Mouse (Mus musculus) brain, embryonic 18.5 days (tissue): ENCODE data around the gene Gm17018.
"Not testable (repeated sequence)": the region's sequence is repeated elsewhere in the genome, so short reads cannot be mapped to it uniquely, and the experiment has no call there.

Experiments used
- DNase-seq: peaks from one replicate; pipeline ENCODE4 v3.0.0-alpha.2; 2012; ENCODE audit warnings: low read depth, low spot score

Gene Gm17018

GRCm38 (mm10) chr19:45560153-45560890 is at the start of gene Gm17018, which contains the start of gene Poll:
Gm17018 (plus strand) TSS chr19:45560615.
Poll (minus strand) TSS chr19:45560531.
- peak; percentile 69 for DNase-seq

DNA sequence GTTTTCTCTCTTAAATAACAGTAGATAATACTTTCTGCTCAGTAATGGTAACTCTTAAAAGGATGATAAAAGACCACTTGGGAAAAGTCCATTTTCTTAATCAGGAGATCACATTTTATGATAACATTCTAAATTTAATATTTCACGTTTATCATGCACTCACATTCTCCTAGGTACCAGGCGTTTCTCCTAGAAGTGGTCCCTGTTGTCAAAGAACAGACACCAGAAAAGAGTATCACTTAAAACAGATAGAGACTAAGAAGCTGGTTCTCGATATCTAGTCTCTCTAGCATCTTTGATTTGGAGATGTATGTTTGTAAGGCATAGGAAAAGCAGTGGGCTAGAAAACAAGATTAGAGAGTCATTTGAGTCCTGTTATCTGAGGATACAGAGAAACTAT is 49.7 kb upstream of the Gm17018 start:
- DNase-seq, result no peak

DNA sequence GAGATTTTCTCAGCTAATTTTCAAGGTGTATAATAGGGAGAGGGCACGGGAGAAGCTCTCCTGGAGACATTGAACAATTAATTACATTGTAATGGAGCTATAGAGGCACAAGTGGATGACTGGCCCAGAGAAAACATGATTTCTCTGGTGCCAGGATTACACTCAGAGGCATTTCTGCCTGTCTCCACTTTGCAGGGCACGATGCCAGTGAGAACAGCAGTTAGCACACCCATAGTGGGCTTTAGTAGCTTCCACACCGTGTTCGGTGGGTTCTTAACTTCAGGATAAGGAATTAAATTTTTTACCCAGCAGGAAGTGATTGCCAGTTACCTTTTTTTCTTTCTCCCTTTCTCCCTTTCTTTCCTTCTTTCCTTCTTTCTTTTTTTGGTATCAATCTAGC is 49.0 kb upstream of the Gm17018 start:
- no peak for DNase-seq

DNA sequence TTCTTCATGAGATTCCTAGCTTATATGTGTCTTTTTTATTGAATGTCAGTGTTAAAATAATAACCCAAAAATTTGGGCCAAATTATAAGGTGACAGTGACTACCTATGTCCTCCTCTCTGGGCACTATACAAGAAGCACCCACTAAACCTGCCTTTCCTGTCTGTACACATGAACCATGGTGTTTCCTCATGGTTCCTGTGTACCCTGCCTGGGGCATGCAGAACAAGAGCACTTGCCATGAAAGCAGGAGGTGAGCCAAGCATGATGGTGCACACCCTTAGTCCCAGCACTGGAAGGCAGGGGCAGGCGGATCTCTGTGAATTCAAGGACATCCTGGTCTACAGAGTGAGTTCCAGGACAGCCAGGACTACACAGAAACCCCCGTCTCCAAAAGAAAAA is 45.1 kb upstream of the Gm17018 start:
- DNase-seq, result no peak

DNA sequence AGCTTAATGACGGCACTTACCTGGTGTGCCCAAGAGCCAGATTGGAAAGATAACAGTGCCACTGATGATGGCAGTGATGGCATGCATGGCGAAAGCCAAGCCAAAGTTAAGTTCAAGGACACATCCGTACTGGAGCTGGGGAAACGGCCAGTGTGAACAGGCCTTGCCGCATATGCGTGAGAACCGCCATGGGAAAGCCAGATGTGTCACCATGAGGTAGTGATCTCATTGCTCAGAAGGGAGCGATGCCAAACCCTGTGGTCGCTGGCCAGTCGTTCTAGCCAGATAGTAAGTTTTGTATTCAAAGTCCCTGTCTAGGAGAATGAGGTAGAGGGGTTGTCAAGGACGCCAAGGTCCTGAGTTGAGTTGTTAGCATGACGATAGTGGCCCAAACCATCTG is 44.2 kb upstream of the Gm17018 start:
- no peak for DNase-seq

- no peak for DNase-seq
Observed at GRCm38 (mm10) chr19:45527382-45527781, 33.0 kb upstream of the Gm17018 start.

- DNase-seq, result no peak
Observed at GRCm38 (mm10) chr19:45527931-45528534, 32.4 kb upstream of the Gm17018 start.

DNA sequence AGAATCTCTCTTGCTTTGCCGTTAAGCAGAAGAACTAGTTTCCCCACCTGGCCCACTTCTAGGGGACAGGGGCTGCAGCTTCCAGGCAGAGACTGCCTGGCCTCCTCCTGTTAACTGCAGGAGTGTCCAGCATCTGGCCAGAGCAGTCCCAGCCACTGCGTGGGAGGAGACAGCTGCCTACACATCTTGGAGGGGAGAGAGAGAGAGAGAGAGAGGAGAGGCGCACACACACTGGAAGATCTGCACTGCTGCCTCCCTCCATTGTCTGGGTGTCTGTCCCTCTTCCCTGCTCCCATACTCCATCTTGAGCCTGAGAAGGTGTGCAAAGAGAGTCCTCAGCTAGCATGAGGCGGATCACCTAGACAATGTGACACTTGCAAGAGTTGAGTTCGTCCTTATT is 31.1 kb upstream of the Gm17018 start:
- no peak for DNase-seq

GRCm38 (mm10) chr19:45530200-45530995 is 30.0 kb upstream of the Gm17018 start:
- no peak for DNase-seq

DNA sequence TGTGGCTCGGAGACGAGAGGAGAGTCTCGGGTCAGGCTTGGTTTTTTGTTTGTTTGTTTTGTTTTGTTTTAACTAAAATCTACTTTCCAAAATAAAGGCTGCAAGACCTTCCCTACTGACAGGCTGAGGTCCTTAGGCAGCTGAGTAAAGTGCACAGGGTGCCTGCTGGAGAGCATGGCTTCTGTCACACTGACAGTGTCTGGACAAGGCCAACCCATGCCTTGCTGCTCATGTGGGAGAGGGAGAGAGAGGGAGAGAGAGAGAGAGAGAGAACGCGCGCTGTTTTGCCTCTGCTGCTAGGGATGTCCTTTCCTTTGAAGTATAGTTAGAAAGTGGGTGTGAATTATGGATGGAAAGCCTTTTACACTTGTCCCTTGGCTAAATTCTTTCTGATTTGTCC is 28.9 kb upstream of the Gm17018 start:
- no peak for DNase-seq

DNA sequence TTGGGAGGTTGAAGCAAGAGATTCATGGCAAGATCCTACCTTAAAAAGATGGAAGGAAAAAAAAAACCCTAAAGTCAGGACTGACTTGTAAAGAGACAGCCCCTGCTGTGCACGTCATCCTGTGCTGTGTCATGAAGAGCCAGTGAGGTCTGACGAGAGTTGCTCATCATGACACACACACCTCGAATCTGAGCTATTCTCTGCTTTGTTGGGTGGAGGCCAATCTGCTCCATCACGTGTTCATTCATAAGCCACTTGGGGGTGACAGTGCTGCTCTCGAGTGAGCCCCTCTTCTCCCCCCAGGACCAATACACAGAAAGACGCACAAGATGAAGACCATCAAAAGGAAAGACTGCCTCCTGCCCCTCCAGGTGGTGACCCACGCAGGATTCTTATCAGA is 26.8 kb upstream of the Gm17018 start:
- DNase-seq, result no peak

- no peak for DNase-seq
Observed at GRCm38 (mm10) chr19:45535214-45535735, 25.1 kb upstream of the Gm17018 start.

- DNase-seq, result no peak
Observed at GRCm38 (mm10) chr19:45535929-45536328, 24.5 kb upstream of the Gm17018 start.

- DNase-seq, result no peak
Observed at GRCm38 (mm10) chr19:45537505-45537904, 22.9 kb upstream of the Gm17018 start.

DNA sequence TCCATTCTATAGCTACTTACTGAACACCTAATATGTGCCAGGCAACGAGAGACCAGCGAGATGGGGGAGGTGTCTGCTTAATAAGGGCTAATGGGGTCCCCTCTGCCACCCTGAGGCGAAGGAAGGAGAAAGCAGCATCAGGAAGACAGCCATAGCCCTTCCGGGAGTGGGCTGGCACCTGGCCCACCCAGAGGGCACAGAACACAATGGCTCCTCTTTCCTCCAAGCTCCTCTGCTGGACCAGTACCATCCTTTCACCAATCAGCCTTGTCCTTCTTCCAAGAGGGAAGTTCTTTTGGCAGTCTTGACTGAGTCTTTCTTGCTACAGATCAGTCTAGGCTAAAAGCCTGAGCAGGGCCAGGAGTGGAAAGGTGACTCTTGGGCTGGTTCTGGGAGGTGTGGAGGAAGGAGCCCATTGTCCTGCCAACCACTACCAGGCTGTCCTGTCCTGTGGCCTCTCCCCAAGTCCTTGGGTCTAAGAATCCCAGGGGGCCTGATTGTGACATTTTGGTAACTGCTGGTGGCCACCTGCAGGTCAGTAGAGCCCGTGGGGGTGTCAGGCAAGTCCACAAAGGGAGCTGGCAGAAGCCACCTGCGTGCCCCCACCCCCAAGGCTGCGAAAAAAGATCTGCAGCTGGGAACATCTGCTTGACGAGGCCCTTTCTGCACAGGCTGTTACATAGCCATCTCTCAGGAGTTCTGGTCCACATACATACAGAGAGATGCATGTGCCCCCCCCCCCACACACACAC is 19.6 kb upstream of the Gm17018 start:
- DNase-seq, result no peak

GRCm38 (mm10) chr19:45541409-45542041 is 18.9 kb upstream of the Gm17018 start:
- DNase-seq, result peak; percentile 24

DNA sequence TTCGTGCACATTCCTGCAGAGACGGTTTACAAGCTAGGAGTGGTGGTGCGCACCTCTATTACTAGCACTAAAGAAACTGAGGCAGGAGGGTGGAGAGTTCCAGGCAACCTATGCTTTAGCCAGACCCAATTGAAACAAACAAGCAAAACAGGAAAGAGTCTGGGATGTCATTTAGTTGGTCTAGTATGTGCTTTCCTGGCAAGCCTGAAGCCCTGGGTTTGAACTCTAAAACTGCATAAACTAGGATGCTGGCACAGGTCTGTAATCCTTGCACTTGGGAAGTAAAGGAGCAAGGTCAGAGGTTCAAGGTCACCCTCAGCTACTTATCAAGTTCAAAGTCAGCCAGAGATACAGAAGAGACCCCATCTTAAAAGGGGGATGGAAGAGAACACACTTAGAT is 18.4 kb upstream of the Gm17018 start:
- DNase-seq, result no peak

GRCm38 (mm10) chr19:45544152-45544924 is 16.1 kb upstream of the Gm17018 start:
- DNase-seq, result no peak

DNA sequence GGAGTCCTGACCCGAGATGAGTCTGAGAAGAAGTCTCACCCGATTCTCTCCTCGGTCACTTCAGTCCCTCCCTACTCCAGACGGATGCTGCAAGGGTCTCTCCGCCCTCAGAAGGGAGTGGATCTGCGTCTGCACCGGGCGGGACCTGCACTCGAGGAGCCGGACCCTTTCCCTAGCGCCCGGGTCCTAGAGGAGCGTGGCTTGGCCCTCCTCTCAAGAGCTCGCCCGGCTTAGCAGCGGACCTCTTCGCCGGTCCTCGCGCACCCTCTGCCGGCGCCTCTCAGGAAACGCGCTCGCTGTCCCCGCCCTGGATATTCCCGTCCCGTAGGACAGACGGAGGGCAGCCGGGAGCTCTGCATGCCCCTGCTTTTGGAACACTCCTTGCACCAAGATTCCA is 15.5 kb upstream of the Gm17018 start:
- DNase-seq, result peak; percentile 24

- DNase-seq, result not testable (repeated sequence)
Observed at GRCm38 (mm10) chr19:45548196-45548595, 12.2 kb upstream of the Gm17018 start.
